Mouse (Mus musculus) layer of hippocampus, adult 2 months (tissue): ENCODE measurements at regions not wholly inside any gene's neighbourhood (a gene's known extent, or its start where the extent isn't known, plus 50 kb on each side); places are given as distances from the start of the nearest gene placed in this dataset.
"Not testable (repeated sequence)": the region's sequence is repeated elsewhere in the genome, so short reads cannot be mapped to it uniquely, and the experiment has no call there.

Experiments used
- DNase-seq, 2 experiments: peaks; one replicate each; pipeline ENCODE4 v3.0.0; 2022; ENCODE audit warnings: low spot score in 2 of 2
- H3K27ac ChIP-seq: fragments of 200-600 bp; 2 replicates; pipeline ENCODE4 v1.8.1; 2022
- H3K4me3 ChIP-seq: fragments of 200-600 bp; 2 replicates; pipeline ENCODE4 v1.8.1; 2022; ENCODE audit warnings: mild to moderate bottlenecking
- CTCF ChIP-seq: fragments of 200-600 bp; conservative IDR thresholded peaks from 2 replicates; pipeline ENCODE4 v1.8.1; 2022; ENCODE audit warnings: antibody characterized with exemption, mild to moderate bottlenecking, moderate library complexity

DNA sequence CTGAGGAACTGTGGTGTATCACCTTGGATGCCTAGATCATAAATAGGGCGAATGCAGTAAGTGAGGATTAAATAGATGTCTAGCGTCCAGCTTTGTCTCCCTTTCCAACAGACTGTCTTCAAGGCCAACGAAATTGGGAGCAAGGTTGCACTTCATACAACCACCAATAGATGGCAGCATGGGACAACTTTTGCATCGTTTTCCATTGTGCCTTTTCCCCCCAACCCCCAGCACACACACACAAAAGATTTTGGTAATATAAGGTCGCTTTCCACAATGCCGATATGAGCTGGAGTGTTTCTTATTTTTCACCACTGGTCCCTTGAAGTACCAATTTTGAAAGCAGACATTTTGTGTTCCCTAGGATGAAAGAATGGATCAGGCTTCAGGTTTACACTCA lies 304.7 kb downstream of the BC048507 start:
- not testable (repeated sequence) for H3K27ac ChIP-seq, H3K4me3 ChIP-seq
- DNase-seq = peak; percentile 38 to 74
- TF ChIP-seq CTCF = peak; percentile 57

DNA sequence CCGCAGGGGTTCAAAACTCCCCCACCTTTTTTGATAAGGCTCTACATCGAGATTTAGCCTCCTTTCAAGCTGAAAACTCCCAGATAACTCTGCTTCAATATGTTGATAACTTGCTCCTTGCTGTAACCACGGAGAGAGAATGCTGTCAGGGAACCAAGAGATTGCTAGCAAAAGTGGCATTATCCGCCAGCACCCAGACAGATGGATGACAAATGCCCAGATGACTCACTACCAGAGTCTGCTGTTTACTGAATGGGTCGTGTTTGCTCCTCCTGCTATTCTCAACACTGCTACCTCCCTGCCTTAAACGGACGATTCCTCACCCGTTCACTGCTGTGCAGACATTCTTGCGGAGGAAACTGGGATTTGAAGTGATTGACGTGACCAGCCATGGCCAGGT lies 310.3 kb downstream of the BC048507 start:
- peak; percentile 3 to 9 for DNase-seq
- H3K27ac ChIP-seq, H3K4me3 ChIP-seq: not testable (repeated sequence)
